Mouse (Mus musculus) testis, postnatal 14 days (tissue): ENCODE data around the gene Rps11.
A peak's percentile ranks its signal among the peaks of the same experiment; 100 is the strongest.
"Not testable (repeated sequence)": the region's sequence is repeated elsewhere in the genome, so short reads cannot be mapped to it uniquely, and the experiment has no call there.

ENCODE experiments used
- DNase-seq: peaks from one replicate; pipeline ENCODE4 v3.0.0; 2021; ENCODE audit warnings: low spot score

The Rps11 gene

GRCm38 (mm10) chr7:45154096-45154992, 30.1 kb upstream of the Rps11 start, which contains the start of the genes Pih1d1 and Aldh16a1:
Pih1d1 (plus strand) TSS chr7:45154303.
Aldh16a1 (minus strand) TSS chr7:45154584.
- DNase-seq = peak; percentile 97

- DNase-seq = no peak
Observed at GRCm38 (mm10) chr7:45153586-45153985, 29.3 kb upstream of the Rps11 start.

GRCm38 (mm10) chr7:45153052-45153451, 28.8 kb upstream of the Rps11 start:
- DNase-seq = not testable (repeated sequence)

- DNase-seq = no peak
Observed at GRCm38 (mm10) chr7:45151303-45151702, 27.1 kb upstream of the Rps11 start.

- no peak for DNase-seq
Observed at GRCm38 (mm10) chr7:45150321-45150720, 26.1 kb upstream of the Rps11 start.

- DNase-seq = no peak
Observed at GRCm38 (mm10) chr7:45149545-45149944, 25.3 kb upstream of the Rps11 start.

GRCm38 (mm10) chr7:45148534-45149098, 24.4 kb upstream of the Rps11 start:
- no peak for DNase-seq

- no peak for DNase-seq
Observed at GRCm38 (mm10) chr7:45147899-45148298, 23.7 kb upstream of the Rps11 start.

GRCm38 (mm10) chr7:45147267-45147666, 23.0 kb upstream of the Rps11 start:
- no peak for DNase-seq

- no peak for DNase-seq
Observed at GRCm38 (mm10) chr7:45145460-45145859, 21.2 kb upstream of the Rps11 start.

GRCm38 (mm10) chr7:45144368-45145174, 20.3 kb upstream of the Rps11 start:
- no peak for DNase-seq

GRCm38 (mm10) chr7:45141914-45142313, 17.7 kb upstream of the Rps11 start:
- DNase-seq = no peak

- no peak for DNase-seq
Observed at GRCm38 (mm10) chr7:45141319-45141718, 17.1 kb upstream of the Rps11 start.

- DNase-seq = no peak
Observed at GRCm38 (mm10) chr7:45139904-45140723, 15.9 kb upstream of the Rps11 start.

GRCm38 (mm10) chr7:45138403-45138802, 14.2 kb upstream of the Rps11 start:
- no peak for DNase-seq

- no peak for DNase-seq
Observed at GRCm38 (mm10) chr7:45137171-45138006, 13.2 kb upstream of the Rps11 start.

GRCm38 (mm10) chr7:45135993-45136567, 11.8 kb upstream of the Rps11 start, which contains the start of the genes Gm45713 and Flt3l:
Gm45713 (minus strand) TSS chr7:45136231.
Flt3l (minus strand) TSS chr7:45136432.
- DNase-seq = peak; percentile 85

- no peak for DNase-seq
Observed at GRCm38 (mm10) chr7:45135370-45135769, 11.1 kb upstream of the Rps11 start.

GRCm38 (mm10) chr7:45134544-45135026, 10.3 kb upstream of the Rps11 start:
- peak; percentile 64 for DNase-seq
